Mouse (Mus musculus): Measurements from ENCODE around the gene Pafah1b3. TPM values are rescaled to one million over a fixed set of nuclear protein-coding genes. Genes with fewer than 3 reads are reported as not detected.
A peak's percentile ranks its signal among the peaks of the same experiment; 100 is the strongest.

Pafah1b3 gene
- total RNA-seq, 2 experiments from 2014 or later: 5.1 to 5.6 TPM

DNA sequence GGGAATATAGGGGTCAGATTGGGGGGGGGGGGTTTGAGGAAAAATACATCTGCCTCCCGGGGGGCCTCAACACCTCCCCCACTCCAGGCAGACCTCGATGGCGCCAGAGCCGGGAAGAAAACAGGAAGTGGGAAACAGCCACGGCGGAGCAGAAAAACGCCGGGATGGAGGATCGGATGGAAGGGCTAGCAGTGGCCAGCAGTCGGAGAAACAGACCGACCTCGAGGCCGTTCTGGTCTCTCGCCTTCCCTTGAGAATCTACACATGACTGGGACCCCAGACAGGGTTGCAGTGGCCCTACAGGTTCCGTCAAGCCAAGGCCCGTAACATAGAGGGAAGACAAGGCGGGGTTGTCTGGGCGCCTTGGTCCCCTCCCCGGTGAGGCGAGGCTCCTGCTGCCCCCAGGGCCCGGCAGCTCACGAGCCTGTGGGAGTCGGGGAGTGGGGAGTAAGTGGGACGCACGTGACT lies 48.9 kb downstream of the Pafah1b3 start:
- DNase-seq: no peak
- intact Hi-C loops (cut with DNase I): loop anchor here (1.0 kb wide), 1 partner anchor 29 kb away; no protein-coding TSS in a partner anchor

DNA sequence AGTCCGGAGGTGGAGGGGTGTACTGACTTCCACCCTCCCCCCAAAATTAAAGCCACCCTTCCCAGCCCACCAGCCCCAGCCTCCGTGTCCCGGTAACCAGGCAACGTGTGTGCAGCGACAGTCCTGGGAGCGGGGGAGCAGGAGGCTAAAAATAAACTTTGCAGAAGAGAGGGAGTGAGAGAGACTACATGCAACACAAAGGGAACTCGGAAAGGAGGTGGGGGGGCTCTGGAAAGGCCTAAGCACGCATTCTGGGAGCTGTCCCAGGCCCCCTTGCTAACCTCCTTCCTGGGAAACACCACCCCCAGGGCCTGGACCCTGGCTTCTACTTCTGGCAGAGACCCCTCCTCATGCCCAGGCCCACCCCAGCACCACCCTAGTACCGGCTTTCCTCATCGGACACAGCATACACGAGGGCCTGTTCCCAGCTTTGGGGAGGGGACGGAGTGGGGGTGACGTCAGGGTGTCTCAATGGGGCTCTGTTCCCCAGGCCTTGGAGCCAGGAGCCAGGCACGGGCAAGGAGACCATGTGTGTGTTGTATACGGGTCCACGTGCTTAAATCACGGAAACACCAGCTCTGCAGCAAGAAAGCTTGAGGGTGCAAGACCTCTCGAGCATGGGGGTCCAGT lies 49.7 kb downstream of the Pafah1b3 start:
- DNase-seq: peak; percentile 49 to 52
- intact Hi-C loops (cut with DNase I): no loop called here

DNA sequence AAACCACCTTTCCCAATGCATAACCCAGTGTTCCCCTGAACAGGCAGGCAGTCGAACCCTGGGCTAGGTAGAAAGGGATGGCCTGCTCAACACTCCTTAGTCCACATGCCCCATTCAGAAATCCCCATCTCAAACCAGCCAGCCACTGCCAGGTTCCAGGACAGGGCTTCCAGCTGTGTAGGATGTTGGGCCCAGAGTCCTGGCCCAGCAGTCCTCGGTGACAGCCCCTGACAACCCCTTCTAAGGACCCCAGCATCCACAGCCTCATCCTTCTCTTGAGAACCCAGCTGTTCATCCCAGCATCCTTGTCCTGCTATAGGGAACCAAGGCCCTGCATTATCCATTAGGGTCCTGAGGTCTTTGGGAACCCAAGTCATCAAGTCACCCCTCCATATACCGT lies 50.3 kb downstream of the Pafah1b3 start:
- intact Hi-C loops (cut with DNase I): loop anchor here (1.0 kb wide), 1 partner anchor 8 kb away; no protein-coding TSS in a partner anchor
- DNase-seq: no peak

GRCm38 (mm10) chr7:25246759-25247137 lies 51.0 kb downstream of the Pafah1b3 start:
- no peak for DNase-seq
- intact Hi-C loops (cut with DNase I): loop anchor here (1.0 kb wide), 1 partner anchor 7 kb away; no protein-coding TSS in a partner anchor

GRCm38 (mm10) chr7:25246079-25246758 lies 51.6 kb downstream of the Pafah1b3 start:
- intact Hi-C loops (cut with DNase I): no loop called here
- DNase-seq: peak; percentile 69 to 77

Other genes starting within 250 kb of the Pafah1b3 start
- 1 to 10 TPM; 5.8 to 7.6 TPM for gene Grik5, start 225.6 kb downstream of the Pafah1b3 start, total RNA-seq (2021)
- 10 to 100 TPM; 10.5 to 11.2 TPM for gene Zfp574, start 225.4 kb downstream of the Pafah1b3 start, total RNA-seq (2021)
- under 1 TPM; 0.44 to 0.60 TPM for gene Pou2f2, start 118.3 kb downstream of the Pafah1b3 start, total RNA-seq (2021)
- 10 to 100 TPM; 17.9 to 19.2 TPM for gene Dedd2, start 77.4 kb downstream of the Pafah1b3 start, total RNA-seq (2021)
- gene Zfp526, start 76.6 kb downstream of the Pafah1b3 start, total RNA-seq (2021): 1 to 10 TPM; 8.0 to 9.1 TPM
- gene Gsk3a, start 60.1 kb downstream of the Pafah1b3 start, total RNA-seq (2021): 10 to 100 TPM; 58.6 to 66.6 TPM
- gene Erf, start 47.2 kb downstream of the Pafah1b3 start, total RNA-seq (2021): 10 to 100 TPM; 32.8 to 33.2 TPM
- gene Cic, start 30.3 kb downstream of the Pafah1b3 start, total RNA-seq (2021): 10 to 100 TPM; 71.2 to 78.7 TPM
- not detected for gene Prr19, start 3.4 kb upstream of the Pafah1b3 start, total RNA-seq (2021)
- gene Tmem145, start 8.1 kb upstream of the Pafah1b3 start, total RNA-seq (2021): not detected
- gene Megf8, start 19.2 kb upstream of the Pafah1b3 start, total RNA-seq (2021): 10 to 100 TPM; 26.7 to 29.6 TPM
- not detected for gene Cnfn, start 71.7 kb upstream of the Pafah1b3 start, total RNA-seq (2021)
- gene Lipe, start 100.7 kb upstream of the Pafah1b3 start, total RNA-seq (2021): 10 to 100 TPM; 43.2 to 55.0 TPM
- not detected for gene Cxcl17, start 114.9 kb upstream of the Pafah1b3 start, total RNA-seq (2021)
- 10 to 100 TPM; 14.3 to 17.4 TPM for gene Ceacam1, start 179.6 kb upstream of the Pafah1b3 start, total RNA-seq (2021)
- 1 to 10 TPM; 1.9 to 2.0 TPM for gene Ceacam2, start 241.9 kb upstream of the Pafah1b3 start, total RNA-seq (2021)